Mouse (Mus musculus) left cerebral cortex, postnatal 25 days (tissue): ENCODE measurements at regions not wholly inside any gene's neighbourhood (a gene's known extent, or its start where the extent isn't known, plus 50 kb on each side); places are given as distances from the start of the nearest gene placed in this dataset.
A peak's percentile ranks its signal among the peaks of the same experiment; 100 is the strongest.

ENCODE experiments used
- DNase-seq, 2 experiments: peaks; one replicate each; pipeline ENCODE4 v3.0.0; 2022; ENCODE audit warnings: low spot score in 2 of 2, mixed read lengths in 1 of 2
- intact Hi-C: fragments of 180-260 bp; cut with DNase I; formaldehyde crosslinking; loops from one replicate; pipeline ENCODE4 v1.15.1; 2025

DNA sequence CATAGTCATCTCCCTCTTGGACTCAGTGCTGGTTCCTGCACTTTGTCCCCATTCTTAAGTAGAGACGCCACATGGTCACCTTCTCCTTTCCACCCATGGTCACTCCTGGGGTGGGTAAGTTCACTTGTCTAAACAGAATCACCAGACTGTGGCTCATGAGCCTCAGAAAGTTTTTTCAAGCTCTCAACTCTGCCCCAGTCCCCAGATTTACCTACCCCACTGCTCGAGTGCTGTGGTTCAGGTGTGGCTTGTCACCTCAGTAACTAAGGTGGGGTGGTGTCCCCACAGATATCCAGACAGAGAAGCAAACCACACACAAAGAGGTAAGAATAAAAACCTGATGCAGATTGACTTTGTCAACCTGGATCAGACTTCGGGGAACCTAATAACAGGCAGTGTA is 87.6 kb downstream of the Rpl10-ps3 start:
- intact Hi-C loops, result no loop called here
- no peak for DNase-seq

DNA sequence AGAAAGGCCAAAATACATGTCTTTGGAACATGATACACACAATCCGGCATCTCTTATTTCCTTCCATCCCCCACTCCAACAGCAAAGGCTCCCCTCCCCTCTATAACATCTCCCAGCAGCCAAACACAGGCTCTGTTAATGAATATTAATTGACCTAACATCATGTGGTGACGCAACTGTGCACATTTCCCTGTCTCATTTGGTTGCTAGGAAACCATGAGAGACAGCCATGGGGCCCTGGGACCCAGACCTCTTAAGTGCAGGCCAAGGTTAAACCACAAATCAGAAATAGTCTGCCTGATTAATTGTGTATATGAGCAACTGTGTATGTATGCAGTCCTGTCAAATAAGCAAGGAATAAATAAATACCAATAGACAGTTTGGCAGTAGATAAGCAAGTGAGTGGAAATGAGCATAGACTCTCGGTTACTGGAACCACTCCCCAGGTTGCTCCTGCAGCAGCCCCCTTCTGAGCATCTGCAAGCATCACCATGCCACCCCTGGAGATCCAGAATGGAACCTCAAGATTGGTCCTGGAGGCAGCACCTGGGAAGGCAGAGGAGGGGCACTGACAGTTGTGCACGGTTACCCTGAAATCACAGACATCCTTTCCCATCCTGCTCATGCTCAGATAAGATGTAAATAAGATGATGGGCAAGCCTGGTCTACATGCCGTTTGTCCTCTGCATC is 99.6 kb downstream of the Rpl10-ps3 start:
- DNase-seq, result no peak

GRCm38 (mm10) chr9:50240923-50241322 is 103.8 kb downstream of the Rpl10-ps3 start:
- intact Hi-C loops, result no loop called here
- DNase-seq, result no peak

More for the DNA sequence above, 99.6 kb downstream of the Rpl10-ps3 start:
- intact Hi-C loops, result no loop called here

- DNase-seq, result peak in 1 of 2 experiments; percentile 11
- intact Hi-C loops, result no loop called here
Observed at GRCm38 (mm10) chr9:50235908-50236307, 108.9 kb downstream of the Rpl10-ps3 start.

GRCm38 (mm10) chr9:50234655-50235054 is 110.1 kb downstream of the Rpl10-ps3 start:
- intact Hi-C loops, result no loop called here

GRCm38 (mm10) chr9:50232958-50233510 is 111.7 kb downstream of the Rpl10-ps3 start:
- DNase-seq, result no peak
- intact Hi-C loops, result no loop called here

More at GRCm38 (mm10) chr9:50234655-50235054, 110.1 kb downstream of the Rpl10-ps3 start:
- DNase-seq, result no peak

DNA sequence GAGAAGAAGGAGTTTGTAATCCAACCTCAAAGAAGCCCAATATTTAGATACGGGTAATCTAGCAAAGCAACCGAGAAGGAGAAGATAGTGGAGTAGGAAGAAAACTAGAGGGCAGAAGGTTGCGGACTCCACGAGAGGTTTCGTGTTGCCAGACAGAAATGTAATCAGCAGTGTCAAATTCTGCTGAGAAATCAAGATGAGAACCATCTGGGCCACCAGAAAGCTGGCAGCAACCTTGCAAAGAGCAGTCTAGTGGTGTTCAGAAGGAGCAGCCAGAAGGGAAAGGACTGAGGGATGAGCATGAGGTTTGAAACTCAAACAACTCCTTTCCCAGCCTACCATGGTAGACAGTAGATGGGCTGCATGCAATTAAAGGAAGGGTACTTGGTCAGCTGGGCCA is 134.3 kb downstream of the Rpl10-ps3 start:
- intact Hi-C loops, result no loop called here
- no peak for DNase-seq

DNA sequence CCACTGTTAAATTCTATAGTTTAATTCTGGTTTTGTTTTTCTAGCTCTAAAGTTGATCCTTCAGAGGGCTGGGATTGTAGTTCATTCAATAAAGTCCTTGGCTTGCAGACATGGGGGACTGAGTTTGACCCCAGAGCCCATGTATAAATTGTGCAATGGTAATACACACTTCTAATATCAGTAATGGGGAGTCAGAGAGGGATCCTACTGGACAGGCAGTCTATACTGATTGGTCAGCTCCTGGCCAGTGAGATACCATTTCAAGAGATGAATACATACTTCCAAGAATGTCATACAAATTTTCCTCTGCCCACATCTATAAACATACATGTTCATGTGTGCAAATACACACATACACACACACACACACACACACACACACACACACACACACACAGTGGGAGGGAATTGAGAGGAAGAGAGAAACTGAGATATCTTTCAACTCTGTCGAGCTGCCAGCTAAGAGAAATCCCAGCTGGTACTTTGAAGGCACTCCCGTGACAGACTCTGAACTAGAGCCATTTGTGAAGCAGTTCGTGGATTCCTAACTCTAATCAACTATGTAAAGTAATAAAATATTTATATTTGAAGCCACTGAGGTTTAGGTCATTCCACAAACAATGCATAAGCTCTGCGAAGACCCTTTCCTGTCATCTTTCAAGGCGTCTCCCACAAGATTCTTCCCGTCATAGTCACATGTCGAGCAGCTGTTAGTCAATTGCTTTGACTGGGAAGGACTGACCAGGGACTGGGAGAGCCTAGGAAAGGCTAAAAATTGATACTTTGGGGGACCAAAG is 145.1 kb downstream of the Rpl10-ps3 start:
- intact Hi-C loops, result no loop called here
- no peak for DNase-seq

DNA sequence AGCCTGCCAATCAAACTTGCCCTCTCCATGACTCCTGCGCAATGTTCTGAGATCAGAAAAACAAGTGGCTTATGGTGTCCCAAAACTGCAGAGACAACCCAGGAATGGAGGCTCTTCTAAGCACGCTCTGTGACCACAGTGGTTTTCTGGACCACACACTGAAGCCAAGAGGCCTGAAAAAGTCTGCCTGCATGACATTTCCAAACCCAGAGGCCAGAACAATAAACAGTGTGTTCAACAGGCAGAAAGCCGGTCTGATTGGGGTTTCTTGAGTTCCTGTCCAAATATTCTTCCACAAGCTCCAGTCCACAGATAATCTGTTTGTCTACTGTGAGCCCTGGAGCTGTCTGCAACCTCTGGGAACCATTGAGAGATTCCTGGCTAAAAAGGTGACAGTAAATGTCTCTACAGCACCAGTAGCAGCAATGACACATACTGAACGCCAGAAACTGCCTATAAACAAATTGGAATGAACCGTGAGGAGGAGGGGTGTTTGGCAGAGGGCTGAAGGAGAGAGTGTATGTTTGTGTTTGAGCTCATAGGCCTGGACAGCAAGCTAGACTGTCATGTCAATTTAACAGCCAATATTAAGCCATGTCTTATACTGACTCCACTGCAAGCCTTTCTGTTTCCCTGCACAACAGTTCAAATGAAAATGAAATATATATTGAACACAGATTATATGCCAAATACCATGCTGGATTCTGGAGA is 152.2 kb downstream of the Rpl10-ps3 start:
- intact Hi-C loops, result loop anchor here (5.0 kb wide), 1 partner anchor 130 kb away; no protein-coding TSS in a partner anchor
- no peak for DNase-seq

- no peak for DNase-seq
- intact Hi-C loops, result loop anchor here (5.0 kb wide), 1 partner anchor 131 kb away; no protein-coding TSS in a partner anchor
Observed at GRCm38 (mm10) chr9:50191136-50191535, 153.6 kb downstream of the Rpl10-ps3 start.

DNA sequence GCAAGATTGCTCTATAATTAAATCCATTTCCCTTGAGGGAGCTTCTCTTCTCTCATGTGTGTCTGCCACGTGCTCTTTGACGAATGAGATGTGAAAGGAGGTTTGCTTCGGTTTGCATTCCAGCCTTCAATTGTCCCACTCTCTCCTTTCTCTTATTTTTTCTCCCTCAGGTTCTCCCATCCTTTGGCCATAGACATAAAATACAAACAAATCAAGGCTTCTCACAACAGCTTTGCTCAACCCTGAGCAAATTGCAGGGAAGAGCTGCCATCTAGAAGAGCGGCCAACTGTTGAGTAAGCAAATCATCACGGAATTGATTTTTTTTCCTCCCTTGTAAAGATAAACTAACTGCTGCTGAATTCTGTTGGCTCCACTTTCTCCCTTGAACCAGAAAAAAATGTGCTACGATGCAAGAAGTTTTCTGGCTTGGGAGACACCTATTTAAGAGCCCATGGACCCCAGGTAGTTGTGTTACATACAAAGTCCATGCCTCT is 156.1 kb downstream of the Rpl10-ps3 start:
- intact Hi-C loops, result no loop called here
- no peak for DNase-seq

DNA sequence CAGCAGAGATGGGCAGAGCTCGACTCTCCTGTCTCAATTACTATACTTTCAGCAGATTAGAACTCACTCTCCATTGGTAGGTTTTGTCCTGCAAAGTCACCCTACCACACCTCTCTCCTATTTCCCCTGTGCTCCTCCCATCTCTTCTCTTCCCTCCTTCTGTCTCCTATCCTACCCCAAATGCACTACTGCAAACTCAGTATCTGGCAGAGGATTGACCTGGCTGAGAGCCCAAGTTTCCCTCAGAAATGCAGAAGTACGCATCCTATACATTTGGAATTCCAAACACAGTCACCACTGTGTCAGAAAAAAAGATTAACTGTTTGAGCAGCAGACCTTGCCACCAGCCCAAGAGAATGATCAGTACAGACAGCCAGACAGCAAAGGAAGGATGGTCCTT is 163.4 kb downstream of the Rpl10-ps3 start:
- intact Hi-C loops, result no loop called here
- DNase-seq, result no peak

DNA sequence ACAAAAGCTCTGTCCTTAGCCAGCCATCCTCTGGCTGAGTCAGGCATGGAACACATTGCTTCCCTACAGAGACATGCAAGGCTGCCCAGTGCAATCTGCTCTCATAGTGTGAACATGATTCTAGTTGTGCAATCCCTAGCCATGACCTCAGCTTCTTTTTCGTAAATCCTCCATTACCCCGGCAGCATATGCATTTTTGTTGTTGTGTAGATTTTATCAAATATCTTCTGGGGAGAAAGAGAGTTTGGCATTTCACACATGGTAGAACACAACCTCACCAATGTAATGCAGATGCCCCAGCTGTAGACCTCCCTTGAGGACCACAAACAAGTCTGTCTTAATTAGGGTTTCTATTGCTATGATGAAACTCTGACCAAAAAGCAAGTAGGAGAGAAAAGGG is 168.6 kb downstream of the Rpl10-ps3 start:
- DNase-seq, result no peak
- intact Hi-C loops, result no loop called here

GRCm38 (mm10) chr9:50171826-50172464 is 172.8 kb downstream of the Rpl10-ps3 start:
- intact Hi-C loops, result loop anchor here (1.0 to 5.0 kb wide), 4 partner anchors 225 to 675 kb away; no protein-coding TSS in a partner anchor
- peak; percentile 82 to 89 for DNase-seq

DNA sequence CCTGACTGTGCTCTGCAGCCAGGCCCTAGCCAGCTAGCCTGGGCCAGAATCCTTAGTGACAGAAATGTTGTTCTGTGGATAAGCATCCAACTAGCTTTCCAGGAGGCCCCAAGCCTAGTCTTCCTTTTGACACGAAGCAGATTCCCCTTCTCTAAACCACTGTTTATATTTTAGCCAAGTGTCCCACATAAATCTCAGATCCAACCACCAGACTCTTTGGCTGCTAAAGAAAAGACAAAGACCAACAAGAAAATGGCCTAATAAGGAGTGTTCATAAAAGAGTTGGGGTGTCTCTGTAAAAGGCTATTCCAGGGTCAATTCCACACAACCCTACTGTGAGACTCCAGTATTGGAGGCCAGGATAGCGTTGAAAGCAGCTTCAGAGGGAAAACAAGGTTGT is 173.6 kb downstream of the Rpl10-ps3 start:
- intact Hi-C loops, result loop anchor here (5.0 kb wide), 2 partner anchors 224 to 674 kb away; no protein-coding TSS in a partner anchor
- DNase-seq, result no peak

DNA sequence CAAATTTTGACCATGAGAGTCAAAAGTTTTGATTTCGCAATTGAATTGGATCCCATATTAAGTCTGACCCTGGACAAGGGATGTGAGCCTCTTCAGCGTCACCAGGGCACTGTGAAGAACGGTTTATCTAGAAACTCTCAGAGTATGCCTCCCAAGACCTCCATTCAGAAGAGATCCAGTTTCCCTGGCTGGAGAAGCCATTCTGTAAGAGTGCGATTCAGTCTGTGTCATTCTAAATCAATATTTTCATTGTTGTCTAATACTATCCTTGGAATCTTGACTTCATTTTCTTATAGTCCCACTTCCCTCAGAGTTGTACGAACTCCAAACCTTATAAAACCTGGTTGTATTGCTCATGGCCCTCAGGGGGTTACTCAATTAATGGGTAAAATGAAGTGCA is 174.1 kb downstream of the Rpl10-ps3 start:
- intact Hi-C loops, result loop anchor here (5.0 kb wide), 2 partner anchors 223 to 673 kb away; no protein-coding TSS in a partner anchor
- DNase-seq, result no peak

- DNase-seq, result peak in 1 of 2 experiments; percentile 73
- intact Hi-C loops, result no loop called here
Observed at GRCm38 (mm10) chr9:50154618-50155017, 190.2 kb downstream of the Rpl10-ps3 start.

- DNase-seq, result no peak
- intact Hi-C loops, result no loop called here
Observed at GRCm38 (mm10) chr9:50150091-50150490, 194.7 kb downstream of the Rpl10-ps3 start.

GRCm38 (mm10) chr9:50142756-50143155 is 202.0 kb downstream of the Rpl10-ps3 start:
- no peak for DNase-seq
- intact Hi-C loops, result no loop called here
